Mouse (Mus musculus) myocyte (in vitro differentiated cells): Measurements from ENCODE around the gene Ylpm1. TPM values are rescaled to one million over a fixed set of nuclear protein-coding genes. Genes with fewer than 3 reads are reported as not detected.
A peak's percentile ranks its signal among the peaks of the same experiment; 100 is the strongest.

Experiments used
- H3K27me3 ChIP-seq: one replicate; pipeline ENCODE4 v1.6.1; 2011; ENCODE audit not compliant: control insufficient read depth, insufficient read depth, insufficient read length
- H3K36me3 ChIP-seq: one replicate; pipeline ENCODE4 v1.6.1; 2011; ENCODE audit not compliant: control insufficient read depth, insufficient read depth
- H3K4me2 ChIP-seq: one replicate; pipeline ENCODE4 v1.6.1; 2011; ENCODE audit warnings: low read depth, control low read depth
- H3K4me3 ChIP-seq: one replicate; pipeline ENCODE4 v1.5.1; 2011; ENCODE audit warnings: mild to moderate bottlenecking, control low read depth, moderate library complexity
- H3K79me2 ChIP-seq: one replicate; pipeline ENCODE4 v1.6.1; 2011; ENCODE audit not compliant: control insufficient read depth, insufficient read depth
- H3ac ChIP-seq: one replicate; pipeline ENCODE4 v1.6.1; 2011; ENCODE audit not compliant: control insufficient read depth, insufficient read length
- CEBPB ChIP-seq: IDR thresholded peaks from 2 replicates; pipeline ENCODE4 v1.6.1; 2011; ENCODE audit warnings: mild to moderate bottlenecking, moderate library complexity; ENCODE audit not compliant: poor library complexity, insufficient read depth, severe bottlenecking
- E2F4 ChIP-seq: IDR thresholded peaks from one replicate; pipeline ENCODE4 v1.6.1; 2011; ENCODE audit warnings: mild to moderate bottlenecking, control low read depth, moderate library complexity; ENCODE audit not compliant: insufficient read depth
- MAX ChIP-seq: IDR thresholded peaks from one replicate; pipeline ENCODE4 v1.6.1; 2011; ENCODE audit warnings: low read depth, mild to moderate bottlenecking, control low read depth
- MYOD1 ChIP-seq, 3 experiments: IDR thresholded peaks; one replicate each; pipeline ENCODE4 v1.6.1; 2011; ENCODE audit warnings: control low read depth in 2 of 3, low read depth in 2 of 3, mild to moderate bottlenecking in 2 of 3, moderate library complexity in 1 of 3; ENCODE audit not compliant: insufficient read length in 2 of 3, control insufficient read depth in 1 of 3
- MYOG ChIP-seq, 3 experiments: IDR thresholded peaks; one replicate each; pipeline ENCODE4 v1.6.1; 2011; ENCODE audit warnings: control low read depth in 2 of 3, low read depth in 2 of 3, mild to moderate bottlenecking in 2 of 3; ENCODE audit not compliant: insufficient read length in 2 of 3, control insufficient read depth in 1 of 3, insufficient read depth in 1 of 3
- POLR2A ChIP-seq: IDR thresholded peaks from one replicate; pipeline ENCODE4 v1.6.1; 2011; ENCODE audit warnings: low read depth, mild to moderate bottlenecking, control low read depth, moderate library complexity; ENCODE audit not compliant: insufficient read length
- POLR2AphosphoS2 ChIP-seq: IDR thresholded peaks from one replicate; pipeline ENCODE4 v1.6.1; 2011; ENCODE audit warnings: low read depth, control low read depth; ENCODE audit not compliant: insufficient read length
- REST ChIP-seq: IDR thresholded peaks from one replicate; pipeline ENCODE4 v1.6.1; 2011; ENCODE audit warnings: mild to moderate bottlenecking, control low read depth, moderate library complexity; ENCODE audit not compliant: insufficient read depth, insufficient read length
- SRF ChIP-seq: IDR thresholded peaks from one replicate; pipeline ENCODE4 v1.6.1; 2011; ENCODE audit warnings: low read depth; ENCODE audit not compliant: control insufficient read depth, insufficient read length
- TCF12 ChIP-seq: IDR thresholded peaks from one replicate; pipeline ENCODE4 v1.6.1; 2011; ENCODE audit warnings: mild to moderate bottlenecking, control low read depth; ENCODE audit not compliant: poor library complexity, insufficient read depth, severe bottlenecking
- TCF3 ChIP-seq: IDR thresholded peaks from one replicate; pipeline ENCODE4 v1.6.1; 2011; ENCODE audit warnings: low read depth, control low read depth; ENCODE audit not compliant: insufficient read length
- USF1 ChIP-seq: IDR thresholded peaks from one replicate; pipeline ENCODE4 v1.6.1; 2011; ENCODE audit warnings: low read depth, mild to moderate bottlenecking, control low read depth, moderate library complexity
- polyA plus RNA-seq: library from polyadenylated mRNA; unstranded; fragments of >200 nt; fragmentation: generic; extraction: Trizol; gene quantifications from one replicate; pipeline ENCODE4 v1.2.1, GENCODE M21; 2012; ENCODE audit warnings: missing spikeins

The Ylpm1 gene
- polyA plus RNA-seq, 1 experiment, result 21.0 TPM

DNA sequence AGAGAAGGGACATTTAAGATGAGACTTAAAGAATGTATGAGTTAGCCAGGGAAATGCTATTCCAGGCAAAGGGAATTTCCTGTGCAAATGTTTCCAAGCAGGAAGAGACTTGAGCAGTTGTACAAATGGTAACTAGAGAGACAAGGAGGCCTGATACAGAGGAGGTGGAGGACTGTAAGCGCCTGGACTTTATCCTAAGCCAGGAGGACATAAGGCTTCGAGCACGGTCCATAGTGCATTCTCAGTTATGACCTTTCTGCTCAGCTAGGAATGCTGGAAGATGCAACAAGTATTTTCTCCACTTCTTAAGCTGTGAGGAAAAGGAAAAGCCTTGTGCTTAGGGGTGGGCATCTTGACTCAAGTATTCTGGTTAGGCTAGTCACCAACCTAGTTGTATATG is 117.2 kb downstream of the Ylpm1 start:
- no peaks in the 10 kb centered on the region for H3K27me3 ChIP-seq
- H3K79me2 ChIP-seq, result peaks cover 74% of the 10 kb centered on the region
- H3K4me2 ChIP-seq, result peak overlapping the region; percentile 87
- H3ac ChIP-seq, result no peak overlapping the region
- TF ChIP-seq MAX (no peak), MYOD1 (IDR thresholded peaks at IDR 0.05; ENCODE audit: control insufficient read depth in 1 of 3, insufficient read length in 2 of 3, low read depth in 2 of 3) (no peak), CEBPB (no peak), REST (no peak), POLR2A (no peak), USF1 (no peak), TCF3 (no peak), TCF12 (no peak)
- H3K36me3 ChIP-seq, result peaks cover 24% of the 10 kb centered on the region
- H3K4me3 ChIP-seq, result no peak overlapping the region

DNA sequence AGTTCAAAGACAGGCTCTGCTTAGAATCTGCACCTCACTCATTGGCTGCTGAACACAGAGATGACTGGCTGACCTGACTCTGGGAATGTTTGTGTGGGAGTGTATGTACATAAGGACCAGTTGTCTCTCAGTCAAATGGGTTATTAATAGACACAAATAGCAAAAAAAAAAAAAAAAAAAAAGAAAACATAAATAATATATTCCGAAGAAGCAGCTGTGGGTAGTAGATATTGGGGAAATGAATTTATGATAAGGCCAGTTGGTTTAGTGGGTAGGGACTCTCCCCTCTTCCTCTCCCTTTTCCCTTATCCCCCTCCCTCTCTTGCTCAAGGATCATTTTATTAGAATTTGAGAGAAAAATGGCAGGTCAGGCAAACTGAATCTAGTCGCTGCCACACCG is 117.8 kb downstream of the Ylpm1 start:
- H3K27me3 ChIP-seq, result no peaks in the 10 kb centered on the region
- H3K4me3 ChIP-seq, result no peak overlapping the region
- H3ac ChIP-seq, result no peak overlapping the region
- TF ChIP-seq E2F4 (no peak), MAX (no peak), USF1 (no peak), POLR2AphosphoS2 (no peak), POLR2A (no peak), CEBPB (no peak), REST (no peak), MYOG (IDR thresholded peaks at IDR 0.05; ENCODE audit: control insufficient read depth in 1 of 3, insufficient read depth in 1 of 3, insufficient read length in 2 of 3, low read depth in 2 of 3) (no peak), SRF (no peak)
- peak overlapping the region; percentile 87 for H3K4me2 ChIP-seq
- H3K79me2 ChIP-seq, result peaks cover 78% of the 10 kb centered on the region
- peaks cover 30% of the 10 kb centered on the region for H3K36me3 ChIP-seq

DNA sequence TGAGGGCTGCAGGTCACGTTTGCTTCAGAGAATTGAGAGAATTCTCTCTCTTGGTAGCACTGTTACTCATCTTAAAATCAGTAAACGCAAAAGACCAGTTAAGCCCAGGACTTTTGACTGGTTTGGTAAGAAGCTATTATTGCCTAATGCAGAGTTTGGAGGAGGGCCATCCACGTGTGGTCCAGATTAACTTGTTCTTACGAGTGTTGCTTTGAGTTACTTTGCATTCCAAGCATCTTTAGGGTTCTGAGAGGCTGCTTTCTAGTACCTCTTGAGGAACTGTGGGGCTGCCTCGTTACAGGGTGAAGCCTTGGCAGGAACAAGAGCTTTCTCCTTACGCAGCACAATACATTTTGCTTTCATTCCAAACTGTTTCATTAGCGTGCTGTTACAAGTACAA is 119.6 kb downstream of the Ylpm1 start:
- Histone ChIP-seq H3K79me2 (peaks cover 78% of the 10 kb centered on the region), H3K36me3 (peaks cover 38% of the 10 kb centered on the region), H3K4me3 (no peak overlapping the region), H3K27me3 (no peaks in the 10 kb centered on the region), H3K4me2 (no peak overlapping the region), H3ac (no peak overlapping the region)
- no peak for TF ChIP-seq MYOD1 (IDR thresholded peaks at IDR 0.05; ENCODE audit: control insufficient read depth in 1 of 3, insufficient read length in 2 of 3, low read depth in 2 of 3)

Other genes starting within 250 kb of the Ylpm1 start
- 188 TPM for gene Npc2, start 223.2 kb upstream of the Ylpm1 start, polyA plus RNA-seq
- 51.2 TPM for gene Isca2, start 223.1 kb upstream of the Ylpm1 start, polyA plus RNA-seq
- gene Ltbp2, start 119.8 kb upstream of the Ylpm1 start, polyA plus RNA-seq, result 19.7 TPM
- 129 TPM for gene Fcf1, start 25.4 kb upstream of the Ylpm1 start, polyA plus RNA-seq
- gene Arel1, start 25.4 kb upstream of the Ylpm1 start, polyA plus RNA-seq, result 17.4 TPM
- 1.9 TPM for gene Prox2, start 114.4 kb downstream of the Ylpm1 start, polyA plus RNA-seq
- 219 TPM for gene Dlst, start 114.5 kb downstream of the Ylpm1 start, polyA plus RNA-seq
- gene Rps6kl1, start 154.9 kb downstream of the Ylpm1 start, polyA plus RNA-seq, result 0.53 TPM
- gene Pgf, start 181.5 kb downstream of the Ylpm1 start, polyA plus RNA-seq, result 41.9 TPM
- gene Eif2b2, start 223.2 kb downstream of the Ylpm1 start, polyA plus RNA-seq, result 342 TPM